Mouse (Mus musculus): ENCODE data around the gene Tap1.
"Not testable (repeated sequence)": the region's sequence is repeated elsewhere in the genome, so short reads cannot be mapped to it uniquely, and the experiment has no call there.

Gene Tap1

GRCm38 (mm10) chr17:34187261-34187916, at the start of gene Tap1, which contains the start of gene Psmb9:
TSS of gene Tap1 (plus strand) at chr17:34187553.
TSS of gene Psmb9 (minus strand) at chr17:34187764.
- DNase-seq: peak; percentile 98 to 100

- no peak for DNase-seq
Observed at GRCm38 (mm10) chr17:34137601-34138000, 49.8 kb upstream of the Tap1 start.

- no peak for DNase-seq
Observed at GRCm38 (mm10) chr17:34138655-34139054, 48.7 kb upstream of the Tap1 start.

GRCm38 (mm10) chr17:34139416-34139815, 47.9 kb upstream of the Tap1 start:
- DNase-seq: peak; percentile 55 to 78

GRCm38 (mm10) chr17:34140240-34140639, 47.1 kb upstream of the Tap1 start:
- no peak for DNase-seq

- DNase-seq: no peak
Observed at GRCm38 (mm10) chr17:34141448-34141847, 45.9 kb upstream of the Tap1 start.

- no peak for DNase-seq
Observed at GRCm38 (mm10) chr17:34142456-34143010, 44.8 kb upstream of the Tap1 start.

GRCm38 (mm10) chr17:34143033-34143432, 44.3 kb upstream of the Tap1 start, which contains the start of gene H2-DMb2:
TSS of gene H2-DMb2 (plus strand) at chr17:34143307.
- DNase-seq: peak; percentile 41 to 71

GRCm38 (mm10) chr17:34143461-34143860, 43.9 kb upstream of the Tap1 start:
- DNase-seq: no peak

GRCm38 (mm10) chr17:34144221-34144620, 43.1 kb upstream of the Tap1 start:
- not testable (repeated sequence) for DNase-seq

GRCm38 (mm10) chr17:34144960-34145371, 42.4 kb upstream of the Tap1 start:
- peak in 1 of 2 experiments; percentile 18 for DNase-seq

GRCm38 (mm10) chr17:34152923-34153322, 34.4 kb upstream of the Tap1 start, which contains the start of gene H2-DMb1:
TSS of gene H2-DMb1 (plus strand) at chr17:34153072.
- peak; percentile 63 to 67 for DNase-seq

GRCm38 (mm10) chr17:34155534-34155933, 31.8 kb upstream of the Tap1 start:
- DNase-seq: peak; percentile 19 to 60

GRCm38 (mm10) chr17:34164202-34164895, 23.0 kb upstream of the Tap1 start:
- DNase-seq: peak; percentile 42 to 56

GRCm38 (mm10) chr17:34165033-34165730, 22.2 kb upstream of the Tap1 start:
- DNase-seq: peak in 1 of 2 experiments; percentile 25

- DNase-seq: peak; percentile 48 to 55
Observed at GRCm38 (mm10) chr17:34169279-34169678, 18.1 kb upstream of the Tap1 start.

- DNase-seq: no peak
Observed at GRCm38 (mm10) chr17:34170487-34170876, 16.9 kb upstream of the Tap1 start.

GRCm38 (mm10) chr17:34170877-34171498, 16.4 kb upstream of the Tap1 start:
- peak; percentile 78 to 93 for DNase-seq

- DNase-seq: no peak
Observed at GRCm38 (mm10) chr17:34172528-34172927, 14.8 kb upstream of the Tap1 start.

GRCm38 (mm10) chr17:34174075-34174474, 13.3 kb upstream of the Tap1 start:
- no peak for DNase-seq

- DNase-seq: no peak
Observed at GRCm38 (mm10) chr17:34177179-34177578, 10.2 kb upstream of the Tap1 start.

GRCm38 (mm10) chr17:34179019-34179418, 8.3 kb upstream of the Tap1 start:
- no peak for DNase-seq
